Mouse (Mus musculus) forebrain, embryonic 10.5 days (tissue): ENCODE measurements around the gene Polr1d. TPM values are rescaled to one million over a fixed set of nuclear protein-coding genes. Genes with fewer than 3 reads are reported as not detected.

Source experiments
- DNase-seq: peaks from one replicate; pipeline ENCODE4 v3.0.0-alpha.2; 2017; ENCODE audit warnings: low spot score; ENCODE audit errors: extremely low spot score
- H3K27ac ChIP-seq: fragments of 300-500 bp; sonication (generic); 2 replicates; pipeline ENCODE4 v1.5.1; 2016; ENCODE audit warnings: mild to moderate bottlenecking
- H3K27me3 ChIP-seq: fragments of 300-500 bp; sonication (generic); 2 replicates; pipeline ENCODE4 v1.6.1; 2016; ENCODE audit warnings: mild to moderate bottlenecking; ENCODE audit not compliant: poor library complexity, severe bottlenecking
- H3K36me3 ChIP-seq: fragments of 300-500 bp; sonication (generic); replicated peaks from 2 replicates; pipeline ENCODE4 v1.6.1; 2016; ENCODE audit warnings: mild to moderate bottlenecking, moderate library complexity
- H3K4me1 ChIP-seq: fragments of 300-500 bp; sonication (generic); 2 replicates; pipeline ENCODE4 v1.6.1; 2016
- H3K4me3 ChIP-seq: fragments of 300-500 bp; sonication (generic); 2 replicates; pipeline ENCODE4 v1.5.1; 2016; ENCODE audit warnings: mild to moderate bottlenecking, moderate library complexity
- H3K9me3 ChIP-seq: fragments of 300-500 bp; sonication (generic); 2 replicates; pipeline ENCODE4 v1.6.1; 2016; ENCODE audit warnings: mild to moderate bottlenecking, moderate library complexity
- WGBS: fragments of 180-500 bp; shearing (Covaris S2); methylation state at CpG from one replicate; pipeline ENCODE4 v1.1.7; 2016; 5-methylcytosine and 5-hydroxymethylcytosine counted together
- polyA plus RNA-seq: library from polyadenylated mRNA; unstranded; fragments of >200 nt; fragmentation: Nextera tagmentation; extraction: Ambion mirVana; gene quantifications from 2 replicates; pipeline ENCODE4 v1.2.1, GENCODE M21; 2016

The Polr1d gene
- polyA plus RNA-seq, 1 experiment from 2014 or later: 132 TPM

GRCm38 (mm10) chr5:147077305-147078034, 620 bp downstream of the Polr1d start:
- Histone ChIP-seq H3K4me3 (peak overlapping the region; percentile 79), H3K27ac (peak overlapping the region; percentile 89), H3K36me3 (peaks cover 30% of the 10 kb centered on the region), H3K27me3 (no peaks in the 10 kb centered on the region), H3K9me3 (no peaks in the 10 kb centered on the region), H3K4me1 (peaks cover 26% of the 10 kb centered on the region)
- DNase-seq: peak; percentile 93
- WGBS: under 1% methylated on average over 57 of the region's 57 CpGs

- Histone ChIP-seq H3K4me1 (peaks cover 26% of the 10 kb centered on the region), H3K27me3 (no peaks in the 10 kb centered on the region), H3K9me3 (no peaks in the 10 kb centered on the region), H3K27ac (peak overlapping the region; percentile 89), H3K4me3 (peak overlapping the region; percentile 79), H3K36me3 (peaks cover 31% of the 10 kb centered on the region)
- WGBS: 73% methylated on average over 11 of the region's 11 CpGs
- no peak for DNase-seq
Observed at GRCm38 (mm10) chr5:147078110-147078900, 1.5 kb downstream of the Polr1d start.

- Histone ChIP-seq H3K9me3 (no peaks in the 10 kb centered on the region), H3K36me3 (peaks cover 60% of the 10 kb centered on the region), H3K27me3 (no peaks in the 10 kb centered on the region), H3K4me1 (no peaks in the 10 kb centered on the region), H3K27ac (no peak overlapping the region), H3K4me3 (no peak overlapping the region)
- DNase-seq: no peak
- WGBS: 94% methylated on average over 9 of the region's 9 CpGs
Observed at GRCm38 (mm10) chr5:147085201-147085894, 8.5 kb downstream of the Polr1d start.

- 94% methylated on average over 4 of the region's 4 CpGs for WGBS
- Histone ChIP-seq H3K4me1 (no peaks in the 10 kb centered on the region), H3K36me3 (peaks cover 50% of the 10 kb centered on the region), H3K4me3 (no peak overlapping the region), H3K27ac (no peak overlapping the region), H3K9me3 (no peaks in the 10 kb centered on the region), H3K27me3 (no peaks in the 10 kb centered on the region)
- DNase-seq: no peak
Observed at GRCm38 (mm10) chr5:147086816-147087215, 10.0 kb downstream of the Polr1d start.

GRCm38 (mm10) chr5:147089836-147090235, 13.0 kb downstream of the Polr1d start:
- H3K27me3 ChIP-seq: no peaks in the 10 kb centered on the region
- no peak overlapping the region for H3K27ac ChIP-seq
- no peak for DNase-seq
- peaks cover 53% of the 10 kb centered on the region for H3K36me3 ChIP-seq
- H3K4me3 ChIP-seq: no peak overlapping the region
- H3K4me1 ChIP-seq: no peaks in the 10 kb centered on the region
- 93% methylated on average over 3 of the region's 3 CpGs for WGBS
- H3K9me3 ChIP-seq: no peaks in the 10 kb centered on the region

GRCm38 (mm10) chr5:147090256-147090963, 13.6 kb downstream of the Polr1d start:
- Histone ChIP-seq H3K36me3 (peaks cover 54% of the 10 kb centered on the region), H3K27me3 (no peaks in the 10 kb centered on the region), H3K9me3 (no peaks in the 10 kb centered on the region), H3K4me3 (no peak overlapping the region), H3K27ac (no peak overlapping the region), H3K4me1 (no peaks in the 10 kb centered on the region)
- 91% methylated on average over 11 of the region's 11 CpGs for WGBS
- DNase-seq: no peak

- H3K4me1 ChIP-seq: no peaks in the 10 kb centered on the region
- peaks cover 57% of the 10 kb centered on the region for H3K36me3 ChIP-seq
- WGBS: 96% methylated on average over 7 of the region's 7 CpGs
- H3K27me3 ChIP-seq: no peaks in the 10 kb centered on the region
- no peak overlapping the region for H3K27ac ChIP-seq
- H3K4me3 ChIP-seq: no peak overlapping the region
- DNase-seq: no peak
- no peaks in the 10 kb centered on the region for H3K9me3 ChIP-seq
Observed at GRCm38 (mm10) chr5:147092448-147092847, 15.6 kb downstream of the Polr1d start.

- WGBS: 93% methylated on average over 6 of the region's 6 CpGs
- DNase-seq: no peak
- Histone ChIP-seq H3K4me1 (no peaks in the 10 kb centered on the region), H3K9me3 (no peaks in the 10 kb centered on the region), H3K4me3 (no peak overlapping the region), H3K27me3 (no peaks in the 10 kb centered on the region), H3K27ac (no peak overlapping the region), H3K36me3 (peaks cover 49% of the 10 kb centered on the region)
Observed at GRCm38 (mm10) chr5:147094296-147094695, 17.4 kb downstream of the Polr1d start.

- DNase-seq: no peak
- Histone ChIP-seq H3K27ac (no peak overlapping the region), H3K4me1 (no peaks in the 10 kb centered on the region), H3K27me3 (no peaks in the 10 kb centered on the region), H3K9me3 (no peaks in the 10 kb centered on the region), H3K36me3 (peaks cover 63% of the 10 kb centered on the region), H3K4me3 (no peak overlapping the region)
- 92% methylated on average over 4 of the region's 4 CpGs for WGBS
Observed at GRCm38 (mm10) chr5:147096586-147096985, 19.7 kb downstream of the Polr1d start.

GRCm38 (mm10) chr5:147098667-147099066, 21.8 kb downstream of the Polr1d start:
- H3K4me3 ChIP-seq: no peak overlapping the region
- DNase-seq: no peak
- H3K4me1 ChIP-seq: peaks cover under 1% of the 10 kb centered on the region; the same call in 1 of the 2 replicates
- no peak overlapping the region for H3K27ac ChIP-seq
- 88% methylated on average over 7 of the region's 7 CpGs for WGBS
- H3K27me3 ChIP-seq: no peaks in the 10 kb centered on the region
- H3K9me3 ChIP-seq: no peaks in the 10 kb centered on the region
- peaks cover 71% of the 10 kb centered on the region for H3K36me3 ChIP-seq

GRCm38 (mm10) chr5:147100180-147100579, 23.3 kb downstream of the Polr1d start:
- Histone ChIP-seq H3K9me3 (no peaks in the 10 kb centered on the region), H3K27me3 (no peaks in the 10 kb centered on the region), H3K36me3 (peaks cover 78% of the 10 kb centered on the region), H3K27ac (no peak overlapping the region), H3K4me1 (peaks cover 6% of the 10 kb centered on the region; the same call in 1 of the 2 replicates), H3K4me3 (no peak overlapping the region)
- no peak for DNase-seq
- WGBS: 91% methylated on average over 2 of the region's 2 CpGs

GRCm38 (mm10) chr5:147102295-147102694, 25.4 kb downstream of the Polr1d start:
- Histone ChIP-seq H3K4me1 (peaks cover 6% of the 10 kb centered on the region; the same call in 1 of the 2 replicates), H3K27me3 (no peaks in the 10 kb centered on the region), H3K4me3 (no peak overlapping the region), H3K9me3 (no peaks in the 10 kb centered on the region), H3K27ac (no peak overlapping the region), H3K36me3 (peaks cover 80% of the 10 kb centered on the region)
- no peak for DNase-seq
- 88% methylated on average over 6 of the region's 6 CpGs for WGBS
